23 mouse cellular contexts compared by ENCODE assay signal in genomic region chr2:131483562-131483961, GRCm38 (mm10). TPM values are rescaled to one million over a fixed set of nuclear protein-coding genes. Genes with fewer than 3 reads are reported as not detected.
A peak's percentile ranks its signal among the peaks of the same experiment; 100 is the strongest.
DNase-seq lines count a peak whose midpoint lies in the region; ATAC-seq and TF ChIP-seq lines count a peak whose summit lies in the region.
"Had no signal": no experiment of that assay in that cellular context is flagged by ENCODE, and none has a peak within 500 bp of the region (broad histone marks: within the 10 kb centered on the region; RNA-seq: fewer than 3 reads in every experiment).

No protein-coding gene starts in this region.

- no peak overlapping the region for H3K9ac ChIP-seq in forebrain, embryonic 11.5 days (ENCODE audit: low read length)
- no peak overlapping the region for H3K9ac ChIP-seq in forebrain, embryonic 13.5 days
- H3K9ac ChIP-seq in hindbrain, embryonic 13.5 days = no peak overlapping the region
- H3K9ac ChIP-seq: embryonic facial prominence, embryonic 12.5 days; hindbrain, embryonic 14.5 days had no signal

- ATAC-seq in forebrain, embryonic 11.5 days (replicated peaks; ENCODE audit: low FRiP score) = no peak
- ATAC-seq in forebrain, embryonic 13.5 days = no peak
- no peak for ATAC-seq in hindbrain, embryonic 13.5 days (ENCODE audit: low FRiP score)
- no peak for ATAC-seq in CD4-positive, CD25-positive, alpha-beta regulatory T cell, adult 4 months
- ATAC-seq: activated CD4-positive, CD25-positive, alpha-beta regulatory T cell, adult 4 months; forebrain, embryonic 14.5 days; intestine, embryonic 16.5 days had no signal

- no peak overlapping the region for H3K4me3 ChIP-seq in forebrain, embryonic 11.5 days (ENCODE audit: low read depth, low read length)
- H3K4me3 ChIP-seq in forebrain, embryonic 13.5 days = no peak overlapping the region
- H3K4me3 ChIP-seq in hindbrain, embryonic 10.5 days = no peak overlapping the region
- H3K4me3 ChIP-seq in hindbrain, embryonic 13.5 days = no peak overlapping the region
- H3K4me3 ChIP-seq in olfactory bulb, adult 2 months (ENCODE audit: insufficient read depth, low read depth, low read length) = no peak overlapping the region
- H3K4me3 ChIP-seq: embryonic facial prominence, embryonic 12.5 days; heart, adult 2 months had no signal

- no peaks in the 10 kb centered on the region for H3K4me1 ChIP-seq in forebrain, embryonic 11.5 days (replicated peaks; ENCODE audit: control insufficient read depth, insufficient read depth, low read length)
- H3K4me1 ChIP-seq in forebrain, embryonic 13.5 days = no peaks in the 10 kb centered on the region
- no peaks in the 10 kb centered on the region for H3K4me1 ChIP-seq in hindbrain, embryonic 10.5 days (replicated peaks)
- H3K4me1 ChIP-seq in hindbrain, embryonic 13.5 days (replicated peaks) = no peaks in the 10 kb centered on the region
- H3K4me1 ChIP-seq in olfactory bulb, adult 2 months (ENCODE audit: control insufficient read depth, insufficient read depth, low read length) = peaks cover 26% of the 10 kb centered on the region

- no peaks in the 10 kb centered on the region for H3K9me3 ChIP-seq in forebrain, embryonic 11.5 days (ENCODE audit: control insufficient read depth, low read length)
- no peaks in the 10 kb centered on the region for H3K9me3 ChIP-seq in forebrain, embryonic 13.5 days (replicated peaks)
- 0 out of 2 replicates have a peak, but pooled peaks cover 2% of the 10 kb centered on the region for H3K9me3 ChIP-seq in hindbrain, embryonic 10.5 days
- no peaks in the 10 kb centered on the region for H3K9me3 ChIP-seq in hindbrain, embryonic 13.5 days
- H3K9me3 ChIP-seq: embryonic facial prominence, embryonic 12.5 days had no signal

- TF ChIP-seq POLR2A in olfactory bulb, adult 2 months (IDR thresholded peaks at IDR 0.05; ENCODE audit: insufficient read depth, low read depth, low read length) = no peak

- no peak overlapping the region for H3K27ac ChIP-seq in forebrain, embryonic 11.5 days (ENCODE audit: low read depth, low read length)
- no peak overlapping the region for H3K27ac ChIP-seq in forebrain, embryonic 13.5 days
- H3K27ac ChIP-seq in hindbrain, embryonic 10.5 days = no peak overlapping the region
- H3K27ac ChIP-seq in hindbrain, embryonic 13.5 days = no peak overlapping the region
- H3K27ac ChIP-seq in olfactory bulb, adult 2 months (ENCODE audit: insufficient read depth, low read depth, low read length) = peak overlapping the region; percentile 78
- H3K27ac ChIP-seq: heart, adult 2 months; hindbrain, embryonic 14.5 days had no signal

- DNase-seq in forebrain, embryonic 11.5 days (ENCODE audit: low spot score) = peak; percentile 45
- peak; percentile 2 for DNase-seq in hindbrain, embryonic 10.5 days (ENCODE audit: low spot score)
- peak; percentile 33 for DNase-seq in right cerebral cortex, postnatal 14 days
- no peak for DNase-seq in right cerebral cortex, postnatal 25 days
- DNase-seq: adrenal gland, postnatal 14 days; cerebellum, adult 2 months; cerebellum, postnatal 10 days; embryo, embryonic 11 days; gastrocnemius, postnatal 10 days; heart, adult 2 months; heart, postnatal 10 days; heart, postnatal 4 days had no signal

- no peaks in the 10 kb centered on the region for H3K27me3 ChIP-seq in forebrain, embryonic 11.5 days (ENCODE audit: control insufficient read depth, insufficient read depth, low read length)
- H3K27me3 ChIP-seq in forebrain, embryonic 13.5 days = no peaks in the 10 kb centered on the region
- H3K27me3 ChIP-seq in hindbrain, embryonic 10.5 days (ENCODE audit: insufficient read depth, poor library complexity, severe bottlenecking) = no peaks in the 10 kb centered on the region
- no peaks in the 10 kb centered on the region for H3K27me3 ChIP-seq in hindbrain, embryonic 13.5 days
- H3K27me3 ChIP-seq: CH12.LX; embryonic facial prominence, embryonic 12.5 days; Patski had no signal

- 72% methylated on average over 7 of the region's 7 CpGs for WGBS in forebrain, embryonic 11.5 days
- WGBS in forebrain, embryonic 13.5 days = 73% methylated on average over 7 of the region's 7 CpGs
- 74% methylated on average over 7 of the region's 7 CpGs for WGBS in hindbrain, embryonic 10.5 days
- 76% methylated on average over 7 of the region's 7 CpGs for WGBS in hindbrain, embryonic 13.5 days
- 64% methylated on average over 7 of the region's 7 CpGs for WGBS in olfactory bulb, adult 2 months

- H3K4me2 ChIP-seq in forebrain, embryonic 11.5 days (ENCODE audit: low read depth, low read length, severe bottlenecking) = no peak overlapping the region
- H3K4me2 ChIP-seq in forebrain, embryonic 13.5 days = no peak overlapping the region
- no peak overlapping the region for H3K4me2 ChIP-seq in hindbrain, embryonic 13.5 days
- H3K4me2 ChIP-seq: embryonic facial prominence, embryonic 12.5 days; hindbrain, embryonic 14.5 days had no signal

- H3K36me3 ChIP-seq in forebrain, embryonic 11.5 days (ENCODE audit: control insufficient read depth, insufficient read depth, low read length) = no peaks in the 10 kb centered on the region
- H3K36me3 ChIP-seq in forebrain, embryonic 13.5 days (ENCODE audit: poor library complexity, severe bottlenecking) = no peaks in the 10 kb centered on the region
- H3K36me3 ChIP-seq in hindbrain, embryonic 10.5 days = no peaks in the 10 kb centered on the region
- H3K36me3 ChIP-seq in hindbrain, embryonic 13.5 days = no peaks in the 10 kb centered on the region
- H3K36me3 ChIP-seq: embryonic facial prominence, embryonic 12.5 days had no signal

- no peak for TF ChIP-seq CTCF in olfactory bulb, adult 2 months (IDR thresholded peaks at IDR 0.05; ENCODE audit: insufficient read depth, low read depth, low read length)

RNA-seq across cellular contexts. Expression of gene Smox, which starts 7.7 kb away (rescaled TPM):
- 33.2 and 34.6 TPM in 2 replicates for polyA plus RNA-seq in forebrain, embryonic 11.5 days (2014; fragmentation: Nextera tagmentation; extraction: Ambion mirVana)
- 51.3 and 52.5 TPM in 2 replicates for polyA plus RNA-seq in forebrain, embryonic 13.5 days (2015; fragmentation: Nextera tagmentation; extraction: Ambion mirVana)
- polyA plus RNA-seq in hindbrain, embryonic 10.5 days (2016; fragmentation: Nextera tagmentation; extraction: Ambion mirVana) = 30.0 and 34.1 TPM in 2 replicates
- 47.9 and 50.1 TPM in 2 replicates for polyA plus RNA-seq in hindbrain, embryonic 13.5 days (2015; fragmentation: Nextera tagmentation; extraction: Ambion mirVana)
- not detected in 2 replicates for polyA plus RNA-seq in olfactory bulb, adult 2 months (2012; ENCODE audit: insufficient read depth, insufficient read length, low replicate concordance, missing spikeins)
- 10 to 100 TPM; 11.7 to 15.3 TPM for polyA plus RNA-seq in CD4-positive, CD25-positive, alpha-beta regulatory T cell, adult 4 months (2017; shearing (Covaris generic))
